Mouse (Mus musculus): ENCODE results near the gene Patj.

GRCm38 (mm10) chr4:98451259-98451658 is 55.7 kb downstream of the Patj start:
- no peak for TF ChIP-seq POLR2A (IDR thresholded peaks at IDR 0.05; ENCODE audit: low read depth, low read length)
- TF ChIP-seq CTCF (conservative IDR thresholded peaks at IDR 0.05; ENCODE audit: insufficient read depth, insufficient read length, low read depth, low read length) = no peak

All from kidney, adult 2 months (tissue).